Mouse (Mus musculus) liver, embryonic 16.5 days (tissue): ENCODE data around the gene Ccdc8. TPM values are rescaled to one million over a fixed set of nuclear protein-coding genes. Genes with fewer than 3 reads are reported as not detected.
A peak's percentile ranks its signal among the peaks of the same experiment; 100 is the strongest.

ENCODE experiments used
- ATAC-seq: fragments of 200-750 bp; cut with Nextera tagmentation; 2 replicates; pipeline ENCODE4 v1.8.0; 2017; ENCODE audit warnings: low read depth, mild to moderate bottlenecking, moderate number of reproducible peaks, moderate library complexity
- H3K27ac ChIP-seq: fragments of 300-500 bp; sonication (generic); 2 replicates; pipeline ENCODE4 v1.5.1; 2014; ENCODE audit warnings: mild to moderate bottlenecking, low read length
- H3K27me3 ChIP-seq: fragments of 300-500 bp; sonication (generic); 2 replicates; pipeline ENCODE4 v1.6.1; 2014; ENCODE audit warnings: low read depth, low read length, mixed read lengths; ENCODE audit not compliant: control insufficient read depth, insufficient read depth
- H3K36me3 ChIP-seq: fragments of 300-500 bp; sonication (generic); 2 replicates; pipeline ENCODE4 v1.6.1; 2014; ENCODE audit warnings: mild to moderate bottlenecking; ENCODE audit not compliant: control insufficient read depth, insufficient read depth
- H3K4me1 ChIP-seq: fragments of 300-500 bp; sonication (generic); 2 replicates; pipeline ENCODE4 v1.6.1; 2014; ENCODE audit warnings: low read depth, low read length, mixed read lengths; ENCODE audit not compliant: control insufficient read depth
- H3K4me2 ChIP-seq: fragments of 300-500 bp; sonication (generic); 2 replicates; pipeline ENCODE4 v1.6.1; 2014; ENCODE audit warnings: low read depth, low read length, mixed read lengths
- H3K4me3 ChIP-seq: fragments of 300-500 bp; sonication (generic); 2 replicates; pipeline ENCODE4 v1.5.1; 2014; ENCODE audit warnings: low read depth, mild to moderate bottlenecking, low read length
- H3K9ac ChIP-seq: fragments of 300-500 bp; sonication (generic); 2 replicates; pipeline ENCODE4 v1.6.1; 2014; ENCODE audit warnings: low read depth, low read length
- H3K9me3 ChIP-seq: fragments of 300-500 bp; sonication (generic); replicated peaks from 2 replicates; pipeline ENCODE4 v1.6.1; 2016; ENCODE audit warnings: low read length; ENCODE audit not compliant: control insufficient read depth
- WGBS: fragments of 180-500 bp; shearing (Covaris S2); extraction: QIAGEN DNeasy Blood & Tissue Kit; methylation state at CpG from one replicate; pipeline ENCODE4 v1.1.7; 2014; ENCODE audit not compliant: insufficient replicate concordance; 5-methylcytosine and 5-hydroxymethylcytosine counted together
- polyA plus RNA-seq: library from polyadenylated mRNA; unstranded; fragments of >200 nt; fragmentation: Nextera tagmentation; extraction: Ambion mirVana; gene quantifications from 2 replicates; pipeline ENCODE4 v1.2.1, GENCODE M21; 2015

The Ccdc8 gene
- polyA plus RNA-seq, 1 experiment from 2014 or later: 5.9 TPM

- H3K27ac ChIP-seq: peak overlapping the region; percentile 66
- H3K9me3 ChIP-seq: no peaks in the 10 kb centered on the region
- ATAC-seq: peak; percentile 78
- no peaks in the 10 kb centered on the region for H3K36me3 ChIP-seq
- H3K9ac ChIP-seq: no peak overlapping the region
- WGBS: 53% methylated on average over 6 of the region's 6 CpGs
- no peaks in the 10 kb centered on the region; the same call in 1 of the 2 replicates for H3K4me1 ChIP-seq
- no peak overlapping the region for H3K4me3 ChIP-seq
- no peak overlapping the region for H3K4me2 ChIP-seq
- no peaks in the 10 kb centered on the region for H3K27me3 ChIP-seq
Measured at GRCm38 (mm10) chr7:16968414-16968813, 24.1 kb upstream of the Ccdc8 start.

GRCm38 (mm10) chr7:16971160-16971559 lies 21.3 kb upstream of the Ccdc8 start:
- WGBS: 30% methylated on average over 3 of the region's 3 CpGs
- Histone ChIP-seq H3K9me3 (no peaks in the 10 kb centered on the region), H3K4me3 (no peak overlapping the region), H3K36me3 (no peaks in the 10 kb centered on the region), H3K27me3 (no peaks in the 10 kb centered on the region), H3K4me1 (peaks cover 3% of the 10 kb centered on the region; the same call in 1 of the 2 replicates), H3K9ac (no peak overlapping the region), H3K4me2 (no peak overlapping the region), H3K27ac (no peak overlapping the region)
- no peak for ATAC-seq

GRCm38 (mm10) chr7:16974018-16974417 lies 18.5 kb upstream of the Ccdc8 start:
- Histone ChIP-seq H3K4me3 (no peak overlapping the region), H3K4me2 (no peak overlapping the region), H3K9me3 (no peaks in the 10 kb centered on the region), H3K9ac (no peak overlapping the region), H3K27ac (no peak overlapping the region), H3K36me3 (no peaks in the 10 kb centered on the region), H3K27me3 (no peaks in the 10 kb centered on the region), H3K4me1 (peaks cover 14% of the 10 kb centered on the region)
- ATAC-seq: peak; percentile 14; the same call in 1 of the 2 replicates
- WGBS: 41% methylated on average over 6 of the region's 6 CpGs

- H3K4me3 ChIP-seq: no peak overlapping the region
- no peak overlapping the region for H3K9ac ChIP-seq
- H3K27me3 ChIP-seq: no peaks in the 10 kb centered on the region
- H3K9me3 ChIP-seq: no peaks in the 10 kb centered on the region
- 67% methylated on average over 8 of the region's 8 CpGs for WGBS
- H3K4me1 ChIP-seq: peaks cover 23% of the 10 kb centered on the region
- no peak for ATAC-seq
- no peak overlapping the region for H3K27ac ChIP-seq
- no peaks in the 10 kb centered on the region for H3K36me3 ChIP-seq
- H3K4me2 ChIP-seq: no peak overlapping the region
Measured at GRCm38 (mm10) chr7:16976298-16976697, 16.2 kb upstream of the Ccdc8 start.

- no peak overlapping the region for H3K27ac ChIP-seq
- no peaks in the 10 kb centered on the region for H3K27me3 ChIP-seq
- 37% methylated on average over 6 of the region's 6 CpGs for WGBS
- no peak overlapping the region; the same call in 1 of the 2 replicates for H3K9ac ChIP-seq
- ATAC-seq: peak; percentile 88
- H3K4me2 ChIP-seq: 0 out of 2 replicates have a peak overlapping the region, but pooled peaks have one; percentile 1
- H3K4me1 ChIP-seq: peaks cover 23% of the 10 kb centered on the region
- no peaks in the 10 kb centered on the region for H3K9me3 ChIP-seq
- no peak overlapping the region for H3K4me3 ChIP-seq
- no peaks in the 10 kb centered on the region for H3K36me3 ChIP-seq
Measured at GRCm38 (mm10) chr7:16978173-16978572, 14.3 kb upstream of the Ccdc8 start.

GRCm38 (mm10) chr7:16978593-16978992 lies 13.9 kb upstream of the Ccdc8 start:
- H3K4me2 ChIP-seq: 0 out of 2 replicates have a peak overlapping the region, but pooled peaks have one; percentile 1

GRCm38 (mm10) chr7:16980348-16980747 lies 12.2 kb upstream of the Ccdc8 start:
- no peaks in the 10 kb centered on the region for H3K36me3 ChIP-seq
- peaks cover 20% of the 10 kb centered on the region for H3K4me1 ChIP-seq
- no peaks in the 10 kb centered on the region for H3K9me3 ChIP-seq
- peak overlapping the region; percentile 67 for H3K27ac ChIP-seq
- H3K4me3 ChIP-seq: peak overlapping the region; percentile 36
- peak overlapping the region; percentile 55 for H3K4me2 ChIP-seq
- H3K9ac ChIP-seq: peak overlapping the region; percentile 44
- peak; percentile 47 for ATAC-seq
- 3% methylated on average over 12 of the region's 12 CpGs for WGBS
- H3K27me3 ChIP-seq: no peaks in the 10 kb centered on the region

More at GRCm38 (mm10) chr7:16978593-16978992, 13.9 kb upstream of the Ccdc8 start:
- no peaks in the 10 kb centered on the region for H3K27me3 ChIP-seq
- H3K9ac ChIP-seq: no peak overlapping the region
- no peak for ATAC-seq
- 68% methylated on average over 3 of the region's 3 CpGs for whole genome bisulfite sequencing
- H3K27ac ChIP-seq: no peak overlapping the region
- H3K4me3 ChIP-seq: no peak overlapping the region
- no peaks in the 10 kb centered on the region for H3K36me3 ChIP-seq
- H3K9me3 ChIP-seq: no peaks in the 10 kb centered on the region
- H3K4me1 ChIP-seq: peaks cover 23% of the 10 kb centered on the region

- Histone ChIP-seq H3K9ac (no peak within 1 kb of the TSS), H3K27me3 (no peaks in the 10 kb centered on the region), H3K4me1 (peaks cover 16% of the 10 kb centered on the region), H3K9me3 (no peaks in the 10 kb centered on the region), H3K36me3 (no peaks in the 10 kb centered on the region), H3K4me3 (no peak within 1 kb of the TSS), H3K4me2 (no peak within 1 kb of the TSS), H3K27ac (no peak within 1 kb of the TSS)
- 28% methylated on average over 26 of the region's 26 CpGs for WGBS
- no peak for ATAC-seq
Measured at GRCm38 (mm10) chr7:16982859-16983568, 9.5 kb upstream of the Ccdc8 start, which contains the start of gene Gm42372. Gene Gm42372, plus strand, starts transcription at chr7:16983086.

GRCm38 (mm10) chr7:16987541-16988149 lies 4.9 kb upstream of the Ccdc8 start:
- H3K27me3 ChIP-seq: no peaks in the 10 kb centered on the region
- H3K4me3 ChIP-seq: no peak overlapping the region
- no peak overlapping the region for H3K4me2 ChIP-seq
- H3K9ac ChIP-seq: no peak overlapping the region
- no peaks in the 10 kb centered on the region for H3K9me3 ChIP-seq
- peaks cover 10% of the 10 kb centered on the region for H3K4me1 ChIP-seq
- no peak for ATAC-seq
- H3K27ac ChIP-seq: no peak overlapping the region
- WGBS: 60% methylated on average over 7 of the region's 7 CpGs
- no peaks in the 10 kb centered on the region for H3K36me3 ChIP-seq
